Mouse (Mus musculus) kidney, adult 2 months (tissue): Measurements from ENCODE around the gene Etl4.

ENCODE experiments used
- CTCF ChIP-seq: fragments of 200-500 bp; conservative IDR thresholded peaks from 2 replicates; pipeline ENCODE4 v1.5.1; 2011; ENCODE audit warnings: low read depth, mild to moderate bottlenecking, control low read depth, low read length, moderate library complexity, mixed read lengths; ENCODE audit not compliant: insufficient read depth, insufficient read length
- POLR2A ChIP-seq: fragments of 200-500 bp; IDR thresholded peaks from one replicate; pipeline ENCODE4 v1.6.1; 2011; ENCODE audit warnings: low read depth, low read length, control low read depth

DNA sequence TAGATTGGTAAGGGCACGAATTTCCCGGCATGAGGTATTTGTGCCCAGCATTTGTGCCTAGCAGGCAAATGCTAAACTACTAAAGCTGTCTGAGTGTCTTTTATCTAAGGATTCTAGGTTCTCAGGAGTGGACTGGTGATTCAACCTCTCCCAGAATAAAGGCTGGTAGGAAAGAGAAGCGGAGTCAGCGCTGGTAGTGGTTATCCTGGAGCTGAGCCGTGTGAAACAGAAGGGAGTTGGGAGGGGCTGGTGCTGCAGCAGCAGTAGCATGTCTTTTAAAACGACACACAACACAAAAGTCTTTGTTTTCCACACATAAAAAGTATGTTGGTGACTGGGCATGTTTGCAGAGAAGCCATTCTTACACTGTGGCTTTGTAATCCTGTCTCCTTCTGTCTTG is 628.2 kb downstream of the Etl4 start:
- TF ChIP-seq CTCF, result no peak
- TF ChIP-seq POLR2A, result no peak
